Mouse (Mus musculus) cerebellum, postnatal 14 days (tissue): Measurements from ENCODE around the gene Cdrt4.

Experiments used
- DNase-seq, 2 experiments: peaks; one replicate each; pipeline ENCODE4 v3.0.0; 2021; ENCODE audit warnings: mixed read lengths in 2 of 2

The Cdrt4 gene

GRCm38 (mm10) chr11:62951012-62951411 is at the start of gene Cdrt4:
Cdrt4 (plus strand) TSS chr11:62951193.
- DNase-seq = no peak

GRCm38 (mm10) chr11:62901699-62902323 is 49.2 kb upstream of the Cdrt4 start:
- DNase-seq = peak; percentile 80 to 84

- no peak for DNase-seq
Measured at GRCm38 (mm10) chr11:62903871-62904495, 47.0 kb upstream of the Cdrt4 start.

GRCm38 (mm10) chr11:62909720-62910306 is 41.2 kb upstream of the Cdrt4 start:
- no peak for DNase-seq

- no peak for DNase-seq
Measured at GRCm38 (mm10) chr11:62911362-62911761, 39.6 kb upstream of the Cdrt4 start.

GRCm38 (mm10) chr11:62913141-62913540 is 37.9 kb upstream of the Cdrt4 start:
- no peak for DNase-seq

- peak; percentile 38 to 49 for DNase-seq
Measured at GRCm38 (mm10) chr11:62914532-62914931, 36.5 kb upstream of the Cdrt4 start.

GRCm38 (mm10) chr11:62915486-62915885 is 35.5 kb upstream of the Cdrt4 start:
- no peak for DNase-seq

GRCm38 (mm10) chr11:62916765-62917164 is 34.2 kb upstream of the Cdrt4 start:
- DNase-seq = no peak

- peak in 1 of 2 experiments; percentile 13 for DNase-seq
Measured at GRCm38 (mm10) chr11:62919946-62920742, 30.8 kb upstream of the Cdrt4 start.

- DNase-seq = no peak
Measured at GRCm38 (mm10) chr11:62920743-62921050, 30.3 kb upstream of the Cdrt4 start.

- DNase-seq = peak; percentile 95
Measured at GRCm38 (mm10) chr11:62921052-62921977, 29.7 kb upstream of the Cdrt4 start.

GRCm38 (mm10) chr11:62924091-62924761 is 26.8 kb upstream of the Cdrt4 start:
- no peak for DNase-seq

GRCm38 (mm10) chr11:62929799-62930198 is 21.2 kb upstream of the Cdrt4 start:
- no peak for DNase-seq

GRCm38 (mm10) chr11:62930574-62930973 is 20.4 kb upstream of the Cdrt4 start:
- DNase-seq = no peak

- DNase-seq = no peak
Measured at GRCm38 (mm10) chr11:62931141-62931540, 19.9 kb upstream of the Cdrt4 start.

GRCm38 (mm10) chr11:62933099-62933498 is 17.9 kb upstream of the Cdrt4 start:
- DNase-seq = no peak

- no peak for DNase-seq
Measured at GRCm38 (mm10) chr11:62934795-62935514, 16.0 kb upstream of the Cdrt4 start.

- no peak for DNase-seq
Measured at GRCm38 (mm10) chr11:62937986-62938385, 13.0 kb upstream of the Cdrt4 start.

GRCm38 (mm10) chr11:62938921-62939320 is 12.1 kb upstream of the Cdrt4 start:
- DNase-seq = no peak

- DNase-seq = no peak
Measured at GRCm38 (mm10) chr11:62940176-62940575, 10.8 kb upstream of the Cdrt4 start.
